Mouse (Mus musculus) G1E (cell line): ENCODE measurements around the gene AY358078.

Source experiments
- CTCF ChIP-seq: IDR thresholded peaks from 2 replicates; pipeline ENCODE4 v1.5.1; 2012; ENCODE audit warnings: low read depth, low read length, inconsistent platforms, mixed read lengths
- GATA1 ChIP-seq: IDR thresholded peaks from 2 replicates; pipeline ENCODE4 v1.6.1; 2012; ENCODE audit warnings: borderline replicate concordance, low read length, inconsistent platforms, mixed read lengths

DNA sequence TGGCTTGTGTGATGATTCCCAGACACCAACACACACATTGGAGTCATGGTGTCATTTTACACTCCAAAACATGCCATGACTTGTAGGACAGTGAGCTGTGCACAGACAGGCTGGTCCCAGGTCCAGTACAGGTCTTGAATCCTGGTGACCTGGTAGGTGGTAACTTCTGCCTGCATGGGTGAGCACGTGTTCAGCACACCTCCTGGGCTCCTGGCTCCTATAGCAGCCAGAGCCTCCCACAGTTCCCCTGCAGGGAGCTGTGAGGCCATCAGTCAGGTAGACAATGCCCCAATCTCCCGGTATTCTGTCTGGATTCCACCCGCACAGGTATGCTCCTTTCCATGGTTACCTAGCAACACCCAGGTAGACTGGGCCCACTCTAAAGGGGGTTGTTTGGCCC, 46.7 kb downstream of the AY358078 start:
- TF ChIP-seq CTCF = no peak
- no peak for TF ChIP-seq GATA1
